Mouse (Mus musculus) midbrain, embryonic 11.5 days (tissue): ENCODE results near the gene Mob3b. TPM values are rescaled to one million over a fixed set of nuclear protein-coding genes. Genes with fewer than 3 reads are reported as not detected.

Experiments used
- ATAC-seq: fragments of 200-750 bp; cut with Nextera tagmentation; 2 replicates; pipeline ENCODE4 v1.8.0; 2017; ENCODE audit warnings: moderate TSS enrichment, moderate library complexity; ENCODE audit not compliant: low FRiP score
- DNase-seq: peaks from one replicate; pipeline ENCODE4 v3.0.0; 2015; ENCODE audit warnings: low spot score; ENCODE audit errors: missing footprints
- H3K27ac ChIP-seq: fragments of 300-500 bp; sonication (generic); 2 replicates; pipeline ENCODE4 v1.5.1; 2014; ENCODE audit warnings: low read depth, low read length
- H3K27me3 ChIP-seq: fragments of 300-500 bp; sonication (generic); 2 replicates; pipeline ENCODE4 v1.6.1; 2014; ENCODE audit warnings: mild to moderate bottlenecking, low read length, moderate library complexity, mixed read lengths; ENCODE audit not compliant: control insufficient read depth, insufficient read depth
- H3K36me3 ChIP-seq: fragments of 300-500 bp; sonication (generic); 2 replicates; pipeline ENCODE4 v1.6.1; 2014; ENCODE audit warnings: mild to moderate bottlenecking, low read length, moderate library complexity, mixed read lengths; ENCODE audit not compliant: control insufficient read depth, insufficient read depth
- H3K4me1 ChIP-seq: fragments of 300-500 bp; sonication (generic); 2 replicates; pipeline ENCODE4 v1.6.1; 2014; ENCODE audit warnings: low read length; ENCODE audit not compliant: control insufficient read depth, insufficient read depth
- H3K4me2 ChIP-seq: fragments of 300-500 bp; sonication (generic); 2 replicates; pipeline ENCODE4 v1.6.1; 2014; ENCODE audit warnings: mild to moderate bottlenecking, moderate library complexity
- H3K4me3 ChIP-seq: fragments of 300-500 bp; sonication (generic); 2 replicates; pipeline ENCODE4 v1.5.1; 2014; ENCODE audit warnings: low read depth, low read length
- H3K9ac ChIP-seq: fragments of 300-500 bp; sonication (generic); 2 replicates; pipeline ENCODE4 v1.6.1; 2014; ENCODE audit warnings: low read length
- H3K9me3 ChIP-seq: fragments of 300-500 bp; sonication (generic); 2 replicates; pipeline ENCODE4 v1.6.1; 2016; ENCODE audit warnings: low read length; ENCODE audit not compliant: control insufficient read depth
- whole genome bisulfite sequencing: fragments of 180-500 bp; shearing (Covaris S2); extraction: QIAGEN DNeasy Blood & Tissue Kit; methylation state at CpG from one replicate; pipeline ENCODE4 v1.1.7; 2014; 5-methylcytosine and 5-hydroxymethylcytosine counted together
- polyA plus RNA-seq: library from polyadenylated mRNA; unstranded; fragments of >200 nt; fragmentation: Nextera tagmentation; extraction: Ambion mirVana; gene quantifications from 2 replicates; pipeline ENCODE4 v1.2.1, GENCODE M21; 2014

Gene Mob3b
- polyA plus RNA-seq, 1 experiment from 2014 or later: 16.5 TPM

- Histone ChIP-seq H3K36me3 (no peaks in the 10 kb centered on the region), H3K9me3 (no peaks in the 10 kb centered on the region), H3K27me3 (no peaks in the 10 kb centered on the region), H3K4me1 (peaks cover 41% of the 10 kb centered on the region), H3K9ac (peak overlapping the region; percentile 33; the same call in 1 of the 2 replicates), H3K27ac (peak overlapping the region; percentile 80), H3K4me2 (peak overlapping the region; percentile 30), H3K4me3 (peak overlapping the region; percentile 19; the same call in 1 of the 2 replicates)
- ATAC-seq (peak; percentile 91), DNase-seq (peak; percentile 92)
- WGBS: 0% methylated on average over 6 of the region's 6 CpGs
Observed at GRCm38 (mm10) chr4:35125299-35125777, 31.9 kb downstream of the Mob3b start.

- H3K9ac ChIP-seq: no peak overlapping the region
- no peaks in the 10 kb centered on the region for H3K36me3 ChIP-seq
- H3K27me3 ChIP-seq: no peaks in the 10 kb centered on the region
- ATAC-seq (no peak), DNase-seq (peak; percentile 85)
- H3K9me3 ChIP-seq: no peaks in the 10 kb centered on the region
- 80% methylated on average over 11 of the region's 11 CpGs for WGBS
- H3K27ac ChIP-seq: no peak overlapping the region; the same call in 1 of the 2 replicates
- peak overlapping the region; percentile 7; the same call in 1 of the 2 replicates for H3K4me3 ChIP-seq
- peak overlapping the region; percentile 30; the same call in 1 of the 2 replicates for H3K4me2 ChIP-seq
- H3K4me1 ChIP-seq: peaks cover 41% of the 10 kb centered on the region
Observed at GRCm38 (mm10) chr4:35124027-35124426, 33.3 kb downstream of the Mob3b start.

GRCm38 (mm10) chr4:35123087-35123486 lies 34.2 kb downstream of the Mob3b start:
- Histone ChIP-seq H3K9me3 (no peaks in the 10 kb centered on the region), H3K4me1 (peaks cover 41% of the 10 kb centered on the region), H3K27ac (no peak overlapping the region), H3K27me3 (no peaks in the 10 kb centered on the region), H3K9ac (no peak overlapping the region), H3K36me3 (no peaks in the 10 kb centered on the region), H3K4me3 (no peak overlapping the region), H3K4me2 (peak overlapping the region; percentile 22; the same call in 1 of the 2 replicates)
- DNase-seq (peak; percentile 82), ATAC-seq (no peak)
- 67% methylated on average over 5 of the region's 5 CpGs for WGBS

GRCm38 (mm10) chr4:35121060-35121459 lies 36.2 kb downstream of the Mob3b start:
- ATAC-seq: no peak
- H3K27me3 ChIP-seq: no peaks in the 10 kb centered on the region

DNA sequence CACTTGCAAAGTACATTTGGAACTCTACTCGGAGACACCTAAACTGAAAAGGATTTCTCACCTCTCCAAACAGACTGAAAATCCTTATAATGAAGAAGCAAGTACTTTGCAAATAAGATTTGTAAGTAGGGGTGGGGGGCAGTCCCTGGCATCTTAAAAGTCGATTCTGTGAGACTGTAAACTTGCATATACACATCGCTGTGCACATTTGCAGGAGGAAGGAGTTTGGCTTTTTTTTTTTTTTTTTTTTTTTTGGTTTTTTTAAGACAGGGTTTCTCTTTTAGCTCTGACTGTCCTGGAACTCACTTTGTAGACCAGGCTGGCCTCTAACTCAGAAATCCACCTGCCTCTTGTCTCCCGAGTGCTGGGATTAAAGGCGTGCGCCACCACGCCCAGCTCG lies 36.7 kb downstream of the Mob3b start:
- DNase-seq (no peak), ATAC-seq (no peak)
- Histone ChIP-seq H3K9me3 (no peaks in the 10 kb centered on the region), H3K27ac (no peak overlapping the region), H3K4me1 (peaks cover 28% of the 10 kb centered on the region), H3K36me3 (no peaks in the 10 kb centered on the region), H3K4me2 (no peak overlapping the region), H3K4me3 (no peak overlapping the region), H3K27me3 (no peaks in the 10 kb centered on the region), H3K9ac (no peak overlapping the region)
- 87% methylated on average over 8 of the region's 8 CpGs for WGBS

More at GRCm38 (mm10) chr4:35121060-35121459, 36.2 kb downstream of the Mob3b start:
- Histone ChIP-seq H3K36me3 (no peaks in the 10 kb centered on the region), H3K4me2 (no peak overlapping the region), H3K4me3 (no peak overlapping the region), H3K9me3 (no peaks in the 10 kb centered on the region), H3K27ac (no peak overlapping the region), H3K4me1 (peaks cover 32% of the 10 kb centered on the region), H3K9ac (no peak overlapping the region)
- WGBS: 52% methylated on average over 12 of the region's 12 CpGs
- no peak for DNase-seq

- ATAC-seq (no peak), DNase-seq (no peak)
- Histone ChIP-seq H3K36me3 (no peaks in the 10 kb centered on the region), H3K9me3 (no peaks in the 10 kb centered on the region), H3K27me3 (no peaks in the 10 kb centered on the region), H3K4me2 (no peak overlapping the region), H3K4me1 (peaks cover 26% of the 10 kb centered on the region), H3K27ac (no peak overlapping the region), H3K9ac (no peak overlapping the region), H3K4me3 (no peak overlapping the region)
- WGBS: 80% methylated on average over 3 of the region's 4 CpGs
Observed at GRCm38 (mm10) chr4:35120159-35120558, 37.1 kb downstream of the Mob3b start.

GRCm38 (mm10) chr4:35118851-35119250 lies 38.4 kb downstream of the Mob3b start:
- WGBS: 85% methylated on average over 2 of the region's 2 CpGs
- H3K4me3 ChIP-seq: no peak overlapping the region
- ATAC-seq: no peak
- H3K36me3 ChIP-seq: no peaks in the 10 kb centered on the region
- no peak overlapping the region for H3K27ac ChIP-seq
- H3K9ac ChIP-seq: no peak overlapping the region
- H3K27me3 ChIP-seq: no peaks in the 10 kb centered on the region
- no peak for DNase-seq
- H3K9me3 ChIP-seq: no peaks in the 10 kb centered on the region
- H3K4me2 ChIP-seq: no peak overlapping the region
- peaks cover 27% of the 10 kb centered on the region for H3K4me1 ChIP-seq

DNA sequence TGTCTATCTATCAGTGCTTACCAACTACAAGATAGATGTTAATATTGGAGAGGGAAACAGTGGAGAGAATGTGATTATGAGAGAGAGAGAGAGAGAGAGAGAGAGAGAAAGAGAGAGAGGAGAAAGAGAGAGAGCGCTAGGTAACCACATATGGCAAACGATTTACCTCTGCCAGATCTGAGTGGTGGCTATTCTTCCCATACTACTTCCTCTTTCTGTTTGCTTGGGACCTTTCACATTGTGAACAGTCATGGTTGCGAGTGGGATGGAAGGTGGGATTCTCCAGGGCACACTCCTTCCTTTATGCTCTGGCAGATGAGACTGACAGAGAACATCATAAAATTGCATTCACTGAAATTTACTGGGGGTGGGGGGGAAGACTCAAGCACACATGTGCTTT lies 40.1 kb downstream of the Mob3b start:
- H3K4me2 ChIP-seq: no peak overlapping the region
- H3K36me3 ChIP-seq: no peaks in the 10 kb centered on the region
- no peak overlapping the region for H3K27ac ChIP-seq
- no peak overlapping the region for H3K9ac ChIP-seq
- H3K9me3 ChIP-seq: no peaks in the 10 kb centered on the region
- 90% methylated on average over 3 of the region's 3 CpGs for WGBS
- H3K4me3 ChIP-seq: no peak overlapping the region
- DNase-seq (no peak), ATAC-seq (no peak)
- no peaks in the 10 kb centered on the region for H3K27me3 ChIP-seq
- H3K4me1 ChIP-seq: peaks cover 19% of the 10 kb centered on the region

- Histone ChIP-seq H3K4me3 (no peak overlapping the region), H3K4me2 (no peak overlapping the region), H3K36me3 (no peaks in the 10 kb centered on the region), H3K27ac (no peak overlapping the region), H3K9ac (no peak overlapping the region), H3K4me1 (peaks cover 17% of the 10 kb centered on the region), H3K9me3 (no peaks in the 10 kb centered on the region), H3K27me3 (no peaks in the 10 kb centered on the region)
- ATAC-seq: peak; percentile 88
- peak; percentile 89 for DNase-seq
- 14% methylated on average over 6 of the region's 6 CpGs for WGBS
Observed at GRCm38 (mm10) chr4:35115933-35116332, 41.4 kb downstream of the Mob3b start.
